Mouse (Mus musculus): Measurements from ENCODE around the gene Specc1l. TPM values are rescaled to one million over a fixed set of nuclear protein-coding genes. Genes with fewer than 3 reads are reported as not detected.

The Specc1l gene
- polyA plus RNA-seq, 1 experiment from 2014 or later = 30.9 TPM

- Histone ChIP-seq H3K27ac (ENCODE audit: low read length) (peak overlapping the region; percentile 96), H3K36me3 (ENCODE audit: control insufficient read depth, insufficient read depth, low read length) (no peaks in the 10 kb centered on the region), H3K4me3 (ENCODE audit: low read depth, low read length) (peak overlapping the region; percentile 68), H3K4me1 (ENCODE audit: control insufficient read depth, insufficient read depth, low read length) (peaks cover 17% of the 10 kb centered on the region), H3K9me3 (replicated peaks; ENCODE audit: control insufficient read depth, low read length, poor library complexity, severe bottlenecking) (no peaks in the 10 kb centered on the region), H3K27me3 (ENCODE audit: control insufficient read depth, insufficient read depth, low read depth, low read length) (no peaks in the 10 kb centered on the region), H3K9ac (ENCODE audit: low read depth, low read length) (peak overlapping the region; percentile 88), H3K4me2 (ENCODE audit: low read length) (peak overlapping the region; percentile 71)
- no peak for ATAC-seq
- 39% methylated on average over 7 of the region's 7 CpGs for WGBS
Observed at GRCm38 (mm10) chr10:75212981-75213380, 1.1 kb downstream of the Specc1l start.

GRCm38 (mm10) chr10:75220722-75221121 lies 8.8 kb downstream of the Specc1l start:
- no peak overlapping the region for H3K9ac ChIP-seq (ENCODE audit: low read depth, low read length)
- no peaks in the 10 kb centered on the region for H3K9me3 ChIP-seq (replicated peaks; ENCODE audit: control insufficient read depth, low read length, poor library complexity, severe bottlenecking)
- H3K27me3 ChIP-seq (ENCODE audit: control insufficient read depth, insufficient read depth, low read depth, low read length) = no peaks in the 10 kb centered on the region
- H3K4me3 ChIP-seq (ENCODE audit: low read depth, low read length) = no peak overlapping the region
- no peak for ATAC-seq
- no peaks in the 10 kb centered on the region for H3K36me3 ChIP-seq (ENCODE audit: control insufficient read depth, insufficient read depth, low read length)
- 0 out of 2 replicates have a peak, but pooled peaks cover 4% of the 10 kb centered on the region for H3K4me1 ChIP-seq (ENCODE audit: control insufficient read depth, insufficient read depth, low read length)
- 100% methylated on average over 3 of the region's 3 CpGs for WGBS
- no peak overlapping the region for H3K4me2 ChIP-seq (ENCODE audit: low read length)
- no peak overlapping the region for H3K27ac ChIP-seq (ENCODE audit: low read length)

DNA sequence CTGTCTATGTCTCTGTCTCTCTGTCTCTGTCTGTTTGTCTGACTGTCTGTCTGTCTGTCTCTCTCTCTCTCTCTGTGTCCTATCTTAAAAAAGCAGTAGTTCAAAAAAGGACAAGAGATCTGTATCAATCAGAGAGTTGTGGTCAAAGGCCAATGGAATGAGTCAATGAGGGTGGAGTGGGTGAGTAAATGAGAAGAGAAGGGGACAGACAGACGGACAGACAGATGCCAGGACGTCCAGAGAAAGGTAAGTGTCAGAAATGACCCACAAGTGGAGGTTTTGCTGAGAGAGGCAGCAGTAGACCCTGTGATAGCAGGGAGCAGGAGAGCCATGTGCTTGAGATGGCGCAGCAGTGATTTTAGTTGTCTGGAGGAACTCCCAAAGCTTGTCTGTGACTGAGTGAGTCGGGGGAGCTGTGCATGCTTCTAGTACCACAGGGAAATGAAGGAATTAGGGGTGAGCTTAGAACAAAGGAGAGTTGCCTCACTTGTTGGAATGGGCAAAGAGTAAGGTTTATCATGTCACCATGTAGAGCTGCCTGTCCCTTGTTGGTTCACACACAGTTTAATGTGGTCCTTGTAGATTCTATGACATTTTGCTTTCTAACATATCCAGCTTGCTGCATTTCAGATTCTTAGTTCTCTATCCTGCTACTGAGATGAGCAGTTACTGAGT lies 10.2 kb downstream of the Specc1l start:
- Histone ChIP-seq H3K4me3 (ENCODE audit: low read depth, low read length) (no peak overlapping the region), H3K9ac (ENCODE audit: low read depth, low read length) (no peak overlapping the region), H3K9me3 (replicated peaks; ENCODE audit: control insufficient read depth, low read length, poor library complexity, severe bottlenecking) (no peaks in the 10 kb centered on the region), H3K27me3 (ENCODE audit: control insufficient read depth, insufficient read depth, low read depth, low read length) (no peaks in the 10 kb centered on the region), H3K4me1 (ENCODE audit: control insufficient read depth, insufficient read depth, low read length) (0 out of 2 replicates have a peak, but pooled peaks cover 4% of the 10 kb centered on the region), H3K27ac (ENCODE audit: low read length) (no peak overlapping the region), H3K36me3 (ENCODE audit: control insufficient read depth, insufficient read depth, low read length) (no peaks in the 10 kb centered on the region), H3K4me2 (ENCODE audit: low read length) (no peak overlapping the region)
- WGBS = 89% methylated on average over 4 of the region's 4 CpGs
- no peak for ATAC-seq

DNA sequence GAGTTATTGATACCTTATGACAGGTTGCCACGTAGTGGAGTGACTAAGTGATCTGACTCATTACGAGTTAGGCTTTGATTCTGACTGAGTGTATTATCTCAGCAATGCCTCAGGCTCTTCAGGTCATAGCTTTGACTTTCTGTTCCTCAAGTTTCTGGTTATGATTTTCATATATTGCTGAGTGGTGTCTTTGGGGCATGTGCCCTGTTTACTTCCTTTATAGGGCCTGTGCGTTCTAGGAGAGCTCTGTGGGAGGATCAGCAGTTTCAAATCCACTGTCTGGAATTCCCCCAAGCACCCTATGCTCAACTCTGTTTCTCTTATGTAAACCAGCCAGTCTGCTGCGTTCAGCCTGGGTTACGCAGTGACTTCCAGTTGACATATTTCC lies 10.7 kb downstream of the Specc1l start:
- WGBS = 82% methylated on average over 5 of the region's 5 CpGs

DNA sequence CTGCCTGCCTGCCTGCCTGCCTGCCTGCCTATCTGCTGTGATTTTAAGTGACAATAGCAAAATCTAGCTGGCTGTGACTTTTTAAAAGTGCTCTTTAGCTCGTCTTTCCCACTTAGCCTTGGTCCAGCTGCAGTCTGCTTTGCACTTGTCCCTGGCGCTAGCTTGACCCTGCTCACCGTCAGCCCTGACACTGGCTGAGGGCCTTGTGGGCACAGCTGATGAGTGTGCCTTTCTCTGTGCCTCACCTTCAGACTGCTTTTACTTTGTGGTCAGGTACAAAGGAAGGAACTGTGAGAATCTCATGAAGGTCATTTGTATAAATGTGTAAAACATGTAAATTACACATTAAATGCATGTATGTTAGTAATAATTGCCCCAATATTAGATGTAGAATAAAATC lies 12.3 kb downstream of the Specc1l start:
- Histone ChIP-seq H3K27ac (ENCODE audit: low read length) (no peak overlapping the region), H3K4me1 (ENCODE audit: control insufficient read depth, insufficient read depth, low read length) (0 out of 2 replicates have a peak, but pooled peaks cover 4% of the 10 kb centered on the region), H3K4me2 (ENCODE audit: low read length) (no peak overlapping the region), H3K36me3 (ENCODE audit: control insufficient read depth, insufficient read depth, low read length) (no peaks in the 10 kb centered on the region), H3K9ac (ENCODE audit: low read depth, low read length) (no peak overlapping the region), H3K9me3 (replicated peaks; ENCODE audit: control insufficient read depth, low read length, poor library complexity, severe bottlenecking) (no peaks in the 10 kb centered on the region), H3K4me3 (ENCODE audit: low read depth, low read length) (no peak overlapping the region), H3K27me3 (ENCODE audit: control insufficient read depth, insufficient read depth, low read depth, low read length) (no peaks in the 10 kb centered on the region)
- 67% methylated on average over 3 of the region's 3 CpGs for WGBS
- ATAC-seq = no peak

More for the DNA sequence above, 10.7 kb downstream of the Specc1l start:
- ATAC-seq = no peak
- Histone ChIP-seq H3K36me3 (ENCODE audit: control insufficient read depth, insufficient read depth, low read length) (no peaks in the 10 kb centered on the region), H3K4me2 (ENCODE audit: low read length) (no peak overlapping the region), H3K4me1 (ENCODE audit: control insufficient read depth, insufficient read depth, low read length) (0 out of 2 replicates have a peak, but pooled peaks cover 4% of the 10 kb centered on the region), H3K9ac (ENCODE audit: low read depth, low read length) (no peak overlapping the region), H3K27ac (ENCODE audit: low read length) (no peak overlapping the region), H3K27me3 (ENCODE audit: control insufficient read depth, insufficient read depth, low read depth, low read length) (no peaks in the 10 kb centered on the region), H3K4me3 (ENCODE audit: low read depth, low read length) (no peak overlapping the region), H3K9me3 (replicated peaks; ENCODE audit: control insufficient read depth, low read length, poor library complexity, severe bottlenecking) (no peaks in the 10 kb centered on the region)

GRCm38 (mm10) chr10:75224630-75225029 lies 12.8 kb downstream of the Specc1l start:
- Histone ChIP-seq H3K4me2 (ENCODE audit: low read length) (no peak overlapping the region), H3K4me1 (ENCODE audit: control insufficient read depth, insufficient read depth, low read length) (0 out of 2 replicates have a peak, but pooled peaks cover 4% of the 10 kb centered on the region), H3K4me3 (ENCODE audit: low read depth, low read length) (no peak overlapping the region), H3K27ac (ENCODE audit: low read length) (no peak overlapping the region), H3K9ac (ENCODE audit: low read depth, low read length) (no peak overlapping the region), H3K27me3 (ENCODE audit: control insufficient read depth, insufficient read depth, low read depth, low read length) (no peaks in the 10 kb centered on the region), H3K9me3 (replicated peaks; ENCODE audit: control insufficient read depth, low read length, poor library complexity, severe bottlenecking) (no peaks in the 10 kb centered on the region), H3K36me3 (ENCODE audit: control insufficient read depth, insufficient read depth, low read length) (no peaks in the 10 kb centered on the region)
- WGBS = 29% methylated on average over 1 of the region's 2 CpGs
- no peak for ATAC-seq

GRCm38 (mm10) chr10:75227381-75227780 lies 15.5 kb downstream of the Specc1l start:
- H3K4me3 ChIP-seq (ENCODE audit: low read depth, low read length) = no peak overlapping the region
- H3K36me3 ChIP-seq (ENCODE audit: control insufficient read depth, insufficient read depth, low read length) = no peaks in the 10 kb centered on the region; the same call in 1 of the 2 replicates
- H3K4me2 ChIP-seq (ENCODE audit: low read length) = no peak overlapping the region
- no peaks in the 10 kb centered on the region for H3K27me3 ChIP-seq (ENCODE audit: control insufficient read depth, insufficient read depth, low read depth, low read length)
- 76% methylated on average over 3 of the region's 3 CpGs for whole genome bisulfite sequencing
- ATAC-seq = no peak
- H3K9ac ChIP-seq (ENCODE audit: low read depth, low read length) = no peak overlapping the region
- no peaks in the 10 kb centered on the region for H3K9me3 ChIP-seq (replicated peaks; ENCODE audit: control insufficient read depth, low read length, poor library complexity, severe bottlenecking)
- no peaks in the 10 kb centered on the region for H3K4me1 ChIP-seq (ENCODE audit: control insufficient read depth, insufficient read depth, low read length)
- no peak overlapping the region for H3K27ac ChIP-seq (ENCODE audit: low read length)

GRCm38 (mm10) chr10:75230572-75230971 lies 18.7 kb downstream of the Specc1l start:
- WGBS = 79% methylated on average over 4 of the region's 4 CpGs
- H3K4me2 ChIP-seq (ENCODE audit: low read length) = no peak overlapping the region
- no peaks in the 10 kb centered on the region for H3K4me1 ChIP-seq (ENCODE audit: control insufficient read depth, insufficient read depth, low read length)
- no peak for ATAC-seq
- H3K27ac ChIP-seq (ENCODE audit: low read length) = no peak overlapping the region
- no peaks in the 10 kb centered on the region for H3K9me3 ChIP-seq (replicated peaks; ENCODE audit: control insufficient read depth, low read length, poor library complexity, severe bottlenecking)
- H3K36me3 ChIP-seq (ENCODE audit: control insufficient read depth, insufficient read depth, low read length) = no peaks in the 10 kb centered on the region; the same call in none of the 2 replicates
- no peak overlapping the region for H3K4me3 ChIP-seq (ENCODE audit: low read depth, low read length)
- no peak overlapping the region for H3K9ac ChIP-seq (ENCODE audit: low read depth, low read length)
- H3K27me3 ChIP-seq (ENCODE audit: control insufficient read depth, insufficient read depth, low read depth, low read length) = no peaks in the 10 kb centered on the region

GRCm38 (mm10) chr10:75231876-75232275 lies 20.0 kb downstream of the Specc1l start:
- Histone ChIP-seq H3K4me2 (ENCODE audit: low read length) (no peak overlapping the region), H3K36me3 (ENCODE audit: control insufficient read depth, insufficient read depth, low read length) (peaks cover 3% of the 10 kb centered on the region), H3K9ac (ENCODE audit: low read depth, low read length) (no peak overlapping the region), H3K27ac (ENCODE audit: low read length) (no peak overlapping the region), H3K4me3 (ENCODE audit: low read depth, low read length) (no peak overlapping the region), H3K9me3 (replicated peaks; ENCODE audit: control insufficient read depth, low read length, poor library complexity, severe bottlenecking) (no peaks in the 10 kb centered on the region), H3K4me1 (ENCODE audit: control insufficient read depth, insufficient read depth, low read length) (no peaks in the 10 kb centered on the region), H3K27me3 (ENCODE audit: control insufficient read depth, insufficient read depth, low read depth, low read length) (no peaks in the 10 kb centered on the region)
- no peak for ATAC-seq
- WGBS = 79% methylated on average over 1 of the region's 1 CpGs

Measured in midbrain, embryonic 16.5 days (tissue).